Mouse (Mus musculus) T-helper 2 cell (primary cell): ENCODE results near the gene Ywhag.

Source experiments
- in situ Hi-C: fragments of 300-600 bp; cut with MboI, MseI; formaldehyde crosslinking; loops from one replicate; pipeline ENCODE4 v1.15.1; 2025; ENCODE audit warnings: high pct_unique_total_duplicates

Gene Ywhag

DNA sequence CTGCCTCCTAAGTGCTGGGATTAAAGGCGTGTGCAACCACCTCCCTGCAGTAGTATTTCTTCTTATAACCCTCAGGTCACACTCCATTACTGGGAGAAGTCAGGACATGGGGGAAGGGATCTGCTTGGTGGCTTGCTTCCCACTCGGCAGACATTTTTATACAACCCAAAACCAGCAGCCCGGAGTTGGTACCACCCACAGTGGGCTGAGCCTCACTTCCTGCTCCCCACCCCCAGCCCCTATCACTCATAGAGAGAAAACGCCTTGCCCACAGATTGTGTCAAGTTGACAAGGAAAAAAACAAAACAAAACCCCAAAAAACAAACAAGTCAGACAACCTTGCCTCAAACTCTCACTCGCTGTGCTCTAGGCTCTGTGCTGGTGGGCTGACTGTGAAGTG, 21.2 kb downstream of the Ywhag start:
- in situ Hi-C loops: no loop called here

DNA sequence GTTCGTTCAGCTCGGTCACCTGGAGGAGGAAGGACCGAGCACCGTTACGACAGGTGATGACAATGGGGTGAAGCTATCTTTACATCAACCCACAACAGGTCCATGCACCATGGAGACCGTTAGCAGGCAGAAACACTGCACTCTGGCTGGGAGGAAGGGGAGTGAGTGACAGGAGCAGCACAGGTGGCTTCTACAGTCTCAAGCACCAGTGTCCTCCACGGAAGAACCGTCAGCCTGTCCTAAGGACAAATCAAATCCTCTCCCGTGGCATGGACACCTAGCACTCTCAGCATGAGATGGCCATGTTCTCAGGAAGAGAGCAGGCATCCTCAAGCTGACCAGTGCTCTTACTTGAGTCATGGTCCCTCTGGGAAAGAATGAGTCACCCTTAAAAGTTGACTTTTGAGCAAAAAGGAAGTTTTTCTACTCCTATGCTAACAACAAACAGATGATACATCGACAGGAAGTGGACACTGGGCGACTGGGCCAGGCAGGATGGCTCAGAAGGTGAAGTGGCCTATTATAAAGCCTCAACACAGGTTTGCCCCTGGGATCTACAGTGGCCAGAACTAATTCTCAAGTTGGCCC, 22.7 kb downstream of the Ywhag start:
- in situ Hi-C loops: no loop called here

DNA sequence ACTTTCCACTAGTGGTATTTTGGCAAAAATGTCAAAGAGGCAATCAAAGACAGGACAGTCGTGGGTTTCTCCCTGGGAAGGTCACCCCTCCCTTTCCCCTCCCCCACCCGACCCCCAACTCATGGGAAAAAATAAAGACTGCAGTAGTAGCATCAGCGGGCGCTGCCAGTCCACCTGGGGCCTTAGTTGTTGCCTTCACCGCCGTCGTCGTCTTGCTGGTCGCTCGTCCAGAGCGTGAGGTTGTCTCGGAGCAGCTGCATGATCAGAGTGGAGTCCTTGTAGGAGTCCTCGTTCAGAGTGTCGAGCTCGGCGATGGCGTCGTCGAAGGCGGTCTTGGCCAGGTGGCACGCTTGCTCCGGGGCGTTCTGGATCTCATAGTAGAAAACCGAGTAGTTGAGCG, 23.6 kb downstream of the Ywhag start:
- in situ Hi-C loops: no loop called here

DNA sequence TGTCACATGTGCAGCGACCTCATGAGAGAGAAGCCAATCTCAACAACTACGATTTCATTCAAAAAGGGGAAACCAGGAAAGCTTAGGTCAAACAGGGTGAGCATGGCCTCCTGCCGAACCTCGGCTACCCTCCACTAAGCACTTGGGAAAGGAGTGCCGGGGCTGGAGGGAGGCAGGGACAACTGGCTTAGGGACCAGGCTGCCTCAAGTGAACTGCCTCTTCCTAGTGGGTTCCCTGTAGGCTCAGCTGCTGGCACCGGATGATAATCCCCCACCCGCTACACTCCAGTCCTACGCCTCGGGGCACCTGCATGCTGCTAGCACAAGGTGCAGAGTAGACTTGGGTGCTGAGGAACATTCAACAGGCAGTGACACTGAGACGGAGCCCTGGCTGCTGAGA, 24.8 kb downstream of the Ywhag start:
- in situ Hi-C loops: no loop called here

DNA sequence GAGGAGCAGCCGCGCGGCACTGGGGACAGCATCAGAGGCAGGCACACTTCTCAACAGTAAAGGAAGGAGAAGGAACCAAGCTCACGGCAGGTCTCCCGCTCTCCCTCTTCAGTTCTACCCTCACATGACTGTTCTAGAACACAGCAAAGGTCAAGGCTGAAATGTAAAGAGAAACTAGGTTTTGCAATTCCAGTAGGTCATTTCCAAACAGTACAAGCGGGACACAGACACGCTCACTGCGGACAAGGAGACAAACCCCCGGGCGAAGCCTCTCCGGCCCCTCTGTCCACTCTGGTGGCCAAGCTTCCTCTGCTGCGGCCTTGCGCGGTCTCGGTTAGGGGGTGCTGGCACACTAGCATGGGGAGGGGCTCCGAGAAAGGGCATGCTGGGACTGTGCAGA, 25.4 kb downstream of the Ywhag start:
- in situ Hi-C loops: no loop called here

DNA sequence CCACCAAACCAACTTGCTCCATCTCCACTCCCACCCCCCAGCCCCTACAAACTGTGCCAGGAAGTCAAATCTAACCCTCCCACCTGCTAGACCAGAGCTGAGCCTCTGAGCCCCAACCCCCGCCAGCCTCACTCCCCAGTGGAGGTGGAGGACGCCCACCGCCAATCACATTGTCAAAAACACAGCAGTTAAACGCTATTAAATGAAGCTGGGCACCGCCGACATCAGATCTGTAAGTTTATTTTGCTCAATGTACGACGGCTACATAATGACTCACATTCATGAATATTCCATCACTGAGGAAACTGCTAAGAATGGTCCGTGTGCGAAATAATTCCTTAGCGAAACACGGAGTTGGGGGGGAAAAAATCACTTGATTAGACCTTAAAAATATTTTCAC, 26.2 kb downstream of the Ywhag start:
- in situ Hi-C loops: no loop called here

DNA sequence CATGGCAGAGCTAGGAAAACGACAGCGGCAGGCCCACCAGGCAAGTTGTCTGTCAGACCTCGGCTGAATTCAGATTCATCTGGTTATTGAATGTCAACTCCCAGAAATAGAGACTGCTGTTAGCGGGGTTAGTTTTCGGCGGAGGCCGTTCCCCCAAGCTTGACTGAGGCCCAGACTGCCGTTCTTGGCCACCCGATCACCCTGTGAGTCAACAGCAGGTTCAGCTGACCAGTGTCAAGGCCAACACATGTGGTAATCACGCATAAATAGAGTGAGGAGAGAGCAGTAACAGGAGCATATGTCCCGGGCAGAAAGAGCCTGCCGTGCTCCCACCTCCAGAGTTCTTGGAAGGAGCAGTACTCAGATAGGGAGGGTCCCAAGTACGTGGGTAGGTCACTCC, 27.2 kb downstream of the Ywhag start:
- in situ Hi-C loops: no loop called here

DNA sequence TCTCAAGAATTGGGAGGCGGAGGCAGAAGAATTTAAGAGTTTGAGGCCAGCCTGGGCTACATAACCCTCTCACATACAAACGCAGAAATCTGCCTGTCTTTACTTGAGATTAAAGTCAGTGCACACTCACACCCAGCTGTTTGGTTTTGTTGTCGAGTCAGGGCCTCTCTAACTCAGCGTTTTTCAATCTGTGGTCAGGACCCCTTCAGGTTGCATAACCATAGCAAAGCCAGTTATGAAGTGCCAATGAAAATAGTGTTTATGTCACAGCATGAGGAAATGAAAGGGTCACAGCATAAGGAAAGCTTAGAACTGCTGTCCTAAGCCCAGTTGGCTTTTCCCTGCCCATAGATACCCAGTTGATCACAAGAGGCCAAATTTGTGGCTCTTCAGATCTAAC, 27.6 kb downstream of the Ywhag start:
- in situ Hi-C loops: no loop called here

DNA sequence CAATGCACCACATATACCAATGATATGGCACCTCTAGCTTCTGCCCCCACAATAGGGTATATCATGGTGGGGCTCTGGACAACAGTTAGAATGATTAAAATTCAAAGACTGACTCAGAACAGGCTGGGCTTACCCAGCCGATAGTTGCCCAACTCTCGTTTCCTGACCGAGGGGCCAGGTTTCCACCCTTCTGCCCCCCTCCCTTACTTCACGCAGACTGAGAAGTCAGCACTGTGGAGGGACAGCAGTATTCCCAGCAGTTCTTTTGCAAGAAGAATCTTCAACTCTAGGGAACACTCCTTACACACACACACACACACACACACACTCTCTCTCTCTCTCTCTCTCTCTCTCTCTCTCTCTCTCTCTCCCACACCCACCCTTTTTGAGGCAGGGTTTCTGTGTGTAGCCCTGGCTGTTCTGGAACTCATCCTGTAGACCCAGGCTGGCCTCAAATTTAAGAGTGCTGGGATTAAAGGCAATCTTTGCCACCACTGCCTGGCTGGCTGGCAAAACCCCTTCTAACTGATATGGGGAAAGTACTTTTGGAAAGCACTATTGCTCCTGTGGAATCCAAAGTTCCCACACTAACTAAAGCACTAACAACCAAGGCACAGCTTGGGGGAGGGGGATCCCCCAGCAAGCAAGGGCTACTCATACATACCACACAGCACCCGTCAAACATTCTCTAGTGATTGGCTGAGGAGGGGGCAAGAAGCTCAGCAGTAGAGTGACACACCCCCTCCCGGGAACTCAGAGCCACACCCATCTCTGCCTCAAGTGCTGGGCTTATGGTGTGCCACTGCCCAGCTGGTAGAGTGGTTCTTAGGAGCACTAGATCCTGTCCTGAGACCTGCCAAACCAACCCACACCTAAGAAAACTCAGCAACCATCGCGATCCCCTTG, 28.8 kb downstream of the Ywhag start:
- in situ Hi-C loops: no loop called here

DNA sequence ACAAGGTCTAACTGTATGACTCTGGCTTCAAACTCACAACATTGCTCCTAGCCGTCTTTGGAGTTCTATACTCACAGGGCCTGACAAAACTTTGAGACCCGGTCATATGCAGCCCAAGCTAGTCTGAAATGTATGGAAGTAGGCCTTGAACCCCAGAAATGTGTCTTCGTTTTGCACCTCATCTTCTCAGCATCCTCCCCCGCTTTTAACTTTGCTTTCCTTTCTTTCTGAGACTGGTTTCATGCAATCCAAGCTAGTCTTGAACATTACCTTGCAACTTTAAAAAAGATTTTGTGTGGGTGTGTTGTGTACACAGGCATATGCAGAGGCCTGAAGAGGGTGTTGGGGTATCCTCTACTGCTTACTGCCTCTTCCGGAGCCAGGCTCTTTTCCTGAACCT, 30.2 kb downstream of the Ywhag start:
- in situ Hi-C loops: no loop called here

DNA sequence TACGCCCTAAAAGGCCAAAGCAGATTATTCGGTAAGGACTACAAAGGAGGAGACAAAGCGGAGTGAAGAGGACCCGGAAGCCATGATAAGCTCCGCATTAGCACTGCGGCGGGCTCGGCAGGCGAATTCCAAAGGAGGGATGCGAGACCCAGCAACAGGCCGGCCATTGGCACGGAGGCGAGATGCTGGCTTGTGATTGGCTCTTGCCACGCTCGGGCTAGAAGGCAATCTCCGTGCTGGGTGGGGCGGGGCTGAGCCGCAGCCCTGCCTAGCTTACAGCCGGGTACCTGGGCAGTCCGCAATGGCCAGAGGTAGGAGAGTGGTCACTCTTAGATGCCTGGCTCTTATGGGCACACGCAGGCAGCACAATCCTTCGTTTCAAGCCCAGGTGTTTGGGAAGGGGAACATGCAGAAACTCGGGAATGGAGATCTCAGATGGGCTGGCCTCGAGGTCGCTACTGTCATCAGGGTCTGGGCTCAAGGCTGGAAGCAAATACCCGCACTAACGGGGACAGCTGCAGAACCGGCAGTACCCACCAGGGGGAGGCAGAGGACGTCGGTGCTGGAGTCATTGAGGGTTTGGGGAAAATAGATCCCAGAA, 30.8 kb downstream of the Ywhag start:
- in situ Hi-C loops: no loop called here

DNA sequence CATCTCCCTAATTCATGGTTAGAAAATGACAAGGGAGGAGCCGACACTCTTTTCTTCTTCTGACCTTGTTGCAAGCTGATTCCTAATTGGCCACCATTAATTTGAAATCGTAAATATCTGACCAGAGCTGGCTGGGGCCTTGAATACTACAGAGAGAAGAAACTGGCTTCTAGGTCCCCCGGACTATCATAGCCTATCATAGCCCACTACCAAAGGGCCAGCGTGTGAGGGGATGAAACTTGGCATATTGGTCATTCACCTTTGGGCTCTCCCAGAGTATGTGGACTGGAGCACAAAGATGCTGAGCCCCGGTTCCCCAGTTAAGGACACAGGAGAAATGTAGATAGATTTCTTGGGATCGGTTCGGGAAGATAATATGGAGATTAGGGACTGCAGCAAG, 31.4 kb downstream of the Ywhag start:
- in situ Hi-C loops: no loop called here

DNA sequence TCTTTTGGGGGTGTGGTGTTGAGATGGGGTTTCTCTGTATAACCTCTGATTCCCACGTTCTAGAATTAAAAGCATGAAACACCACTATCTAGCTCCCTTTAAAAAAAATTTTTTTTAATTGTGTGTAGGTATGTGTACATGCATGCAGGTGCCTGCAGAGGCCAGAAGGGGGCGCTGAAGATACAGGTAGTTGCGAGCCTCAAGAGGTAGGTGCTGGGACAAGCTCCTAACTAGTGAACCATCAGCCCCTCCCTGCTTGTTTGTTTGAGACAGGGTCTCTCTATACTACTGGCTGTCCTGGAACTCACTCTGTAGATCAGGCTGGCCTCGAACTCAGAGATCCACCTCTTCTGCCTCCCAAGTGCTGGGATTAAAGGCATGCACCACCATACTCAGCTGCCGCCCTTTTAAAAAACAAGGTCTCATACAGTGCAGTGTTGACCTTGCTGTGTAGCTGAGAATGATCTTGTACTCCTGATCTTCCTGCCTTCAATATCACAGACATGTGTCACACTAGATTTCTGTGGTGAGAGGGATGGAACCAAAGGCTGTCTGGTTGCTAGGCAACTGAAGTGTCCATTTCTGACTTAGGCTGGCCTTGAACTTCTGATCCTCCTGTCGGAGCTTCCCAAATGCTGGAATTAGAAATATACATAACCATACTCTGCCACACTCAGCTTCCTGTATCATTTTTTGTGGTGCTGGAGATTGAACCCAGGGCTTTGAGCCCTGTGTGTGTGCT, 32.9 kb downstream of the Ywhag start:
- in situ Hi-C loops: no loop called here

DNA sequence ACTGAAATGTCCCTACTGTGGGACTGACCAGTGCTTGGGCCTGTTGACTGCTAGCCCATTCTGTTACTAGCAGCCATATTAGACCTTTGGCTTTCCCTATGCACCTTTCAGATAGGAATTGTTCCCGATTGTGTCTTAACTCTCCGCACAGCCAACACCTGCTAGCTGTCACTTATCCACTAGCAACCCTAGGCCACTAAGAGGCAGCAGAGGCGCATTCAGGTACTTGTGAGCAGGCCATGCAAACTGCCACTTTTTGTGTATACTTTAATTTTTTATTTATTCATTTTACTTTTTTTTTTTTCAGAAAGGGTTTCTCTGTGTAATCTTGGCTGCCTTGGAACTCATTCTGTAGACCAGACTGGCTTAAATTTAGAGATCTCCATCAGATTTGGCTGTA, 33.7 kb downstream of the Ywhag start:
- in situ Hi-C loops: no loop called here

DNA sequence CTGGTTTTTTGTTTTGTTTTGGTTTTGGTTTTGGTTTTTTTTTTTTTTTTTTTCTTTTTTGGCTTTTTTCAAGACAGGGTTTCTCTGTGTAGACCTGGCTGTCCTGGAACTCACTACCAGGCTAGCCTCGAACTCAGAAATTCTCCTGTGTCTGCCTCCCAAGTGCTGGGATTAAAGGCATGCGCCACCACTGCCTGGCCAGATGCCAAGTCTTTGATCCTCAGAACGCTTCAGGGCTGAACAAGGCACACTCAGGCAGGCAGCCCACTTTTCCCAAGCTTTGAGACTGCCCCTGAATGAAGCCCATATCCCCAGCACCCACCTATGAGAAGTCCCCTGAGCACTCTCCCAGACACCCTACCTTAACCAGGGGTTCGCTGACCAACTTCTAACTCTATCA, 34.6 kb downstream of the Ywhag start:
- in situ Hi-C loops: loop anchor here (10.0 kb wide), 1 partner anchor 815 kb away; no protein-coding TSS in a partner anchor

DNA sequence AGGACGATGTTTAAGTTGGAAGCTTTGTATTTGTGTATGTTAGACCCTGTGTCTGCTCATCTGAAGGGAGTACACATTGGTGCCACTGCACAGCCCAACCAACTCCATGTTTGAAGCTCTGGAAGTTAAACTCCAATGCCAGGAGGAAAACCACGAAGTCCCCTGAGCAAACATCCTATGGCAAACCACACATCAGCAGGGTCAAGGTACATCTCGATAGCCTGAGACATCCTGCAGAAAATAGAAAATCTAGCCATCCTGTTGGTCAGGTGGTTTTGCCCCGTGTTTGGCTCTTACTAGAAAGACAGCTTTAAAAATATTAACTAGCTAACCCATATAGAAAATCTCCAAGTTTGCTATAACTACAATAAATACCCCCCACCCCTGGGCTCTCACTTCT, 35.4 kb downstream of the Ywhag start:
- in situ Hi-C loops: loop anchor here (10.0 kb wide), 1 partner anchor 816 kb away; no protein-coding TSS in a partner anchor

DNA sequence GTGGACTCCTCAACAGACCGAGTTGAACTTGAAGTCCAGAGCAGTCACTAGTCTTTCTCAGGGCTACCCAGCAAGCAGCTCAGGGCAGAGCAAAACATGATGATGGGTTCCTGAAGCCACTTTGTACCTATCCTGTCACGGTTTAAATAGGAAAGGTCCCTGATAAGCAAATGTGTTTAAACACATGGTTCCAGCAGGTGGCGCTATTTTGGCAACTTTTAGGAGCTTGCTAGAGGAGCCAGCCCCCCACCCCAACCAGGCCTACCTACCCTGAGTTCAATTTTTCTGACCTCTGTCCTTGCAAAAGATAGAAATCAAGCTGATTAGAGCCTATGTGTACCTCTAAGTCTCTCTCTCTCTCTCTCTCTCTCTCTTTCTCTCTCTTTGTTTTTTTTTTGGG, 36.4 kb downstream of the Ywhag start:
- in situ Hi-C loops: loop anchor here (10.0 kb wide), 1 partner anchor 817 kb away; no protein-coding TSS in a partner anchor

DNA sequence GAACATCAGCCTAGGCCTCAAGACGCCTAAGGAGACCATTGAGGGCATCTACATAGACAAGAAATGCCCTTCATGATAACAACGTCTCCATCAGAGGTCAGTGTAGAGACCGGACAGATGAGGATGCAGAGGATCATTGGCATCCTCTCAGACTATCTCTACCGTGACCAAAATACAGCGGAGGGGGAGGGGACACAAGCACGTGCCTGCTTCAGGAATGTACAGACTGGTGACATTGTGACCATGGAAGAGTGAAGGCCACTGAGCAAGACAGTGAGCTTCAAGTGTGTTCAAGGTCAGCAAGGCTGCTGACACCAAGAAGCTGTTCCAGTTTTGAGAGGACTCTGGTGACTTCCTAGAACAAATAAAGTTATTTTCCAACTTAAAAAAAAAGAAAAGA, 39.5 kb downstream of the Ywhag start:
- in situ Hi-C loops: loop anchor here (10.0 kb wide), 1 partner anchor 820 kb away; no protein-coding TSS in a partner anchor

DNA sequence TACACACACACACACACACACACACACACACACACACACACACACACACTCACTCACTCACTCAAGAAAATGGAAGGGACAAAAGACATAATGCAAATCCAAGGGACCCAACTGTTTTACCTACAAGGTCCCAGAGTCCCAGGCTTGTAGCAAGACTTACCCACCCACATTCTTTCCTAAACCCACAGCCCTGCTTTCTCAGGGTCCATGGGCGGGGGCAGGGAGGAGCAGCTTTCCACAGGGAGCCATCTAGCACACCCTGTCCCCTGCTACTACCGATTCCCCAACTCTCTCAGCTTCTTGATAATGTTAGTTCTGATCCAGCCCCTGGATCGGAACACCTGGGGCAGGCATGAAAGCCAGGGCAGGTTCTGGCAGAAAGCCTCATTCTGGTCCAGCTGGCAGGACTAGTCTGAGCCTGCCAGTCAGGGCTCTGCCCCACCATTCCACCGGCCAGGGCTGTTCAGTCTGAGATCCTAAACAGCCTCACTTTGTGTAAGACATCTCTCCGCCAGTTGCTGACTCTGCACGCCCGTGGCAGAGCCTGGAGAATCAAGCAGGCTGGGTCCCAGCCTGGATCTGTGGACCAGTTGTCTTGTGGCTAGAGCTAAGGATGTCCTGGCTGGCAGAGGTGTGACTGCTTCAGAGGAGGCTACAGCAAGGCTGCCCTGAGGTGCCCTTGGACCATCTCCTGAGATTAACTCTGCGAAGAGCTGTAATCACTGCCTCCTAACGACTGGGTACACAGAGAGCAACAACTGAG, 41.6 kb downstream of the Ywhag start:
- in situ Hi-C loops: loop anchor here (10.0 kb wide), 1 partner anchor 822 kb away; no protein-coding TSS in a partner anchor

DNA sequence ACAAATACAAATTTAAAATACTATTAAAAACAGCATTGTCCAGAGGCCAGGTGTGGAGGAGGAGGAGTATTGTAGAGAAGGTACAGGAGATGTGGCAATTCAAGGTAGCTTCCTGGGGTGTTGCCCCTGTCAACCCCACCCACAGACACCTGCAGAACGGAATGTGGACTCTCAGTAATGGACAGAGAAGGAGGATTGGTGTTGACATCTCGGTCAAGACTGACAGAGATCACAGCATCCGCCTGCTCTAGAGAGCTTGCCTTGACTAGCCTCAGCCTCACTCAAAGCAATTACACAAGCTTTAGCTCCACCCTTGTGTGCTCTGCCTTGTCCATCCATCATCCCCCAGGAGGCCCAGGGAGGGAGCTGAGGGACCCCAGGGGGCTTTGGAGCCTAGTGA, 43.5 kb downstream of the Ywhag start:
- in situ Hi-C loops: loop anchor here (10.0 kb wide), 1 partner anchor 824 kb away; no protein-coding TSS in a partner anchor

DNA sequence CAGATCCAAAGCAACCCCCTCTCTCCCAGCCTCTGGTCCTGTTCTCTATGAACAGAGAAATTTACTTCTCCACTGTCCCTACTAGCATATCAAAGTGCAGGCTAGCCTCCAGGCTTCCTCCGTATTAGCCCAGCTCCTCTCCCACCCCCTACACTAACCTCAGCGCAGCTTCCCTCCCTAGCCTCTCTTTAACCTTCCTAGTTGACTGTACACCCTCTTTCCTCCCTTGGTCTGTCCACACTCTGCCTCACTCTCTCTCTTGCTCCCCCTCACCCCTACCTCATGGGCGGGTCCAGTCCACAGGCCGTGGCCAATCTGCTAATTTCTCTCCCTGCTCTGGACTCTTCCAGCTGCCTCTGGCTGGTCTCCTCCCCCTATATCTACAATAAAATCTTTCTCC, 44.1 kb downstream of the Ywhag start:
- in situ Hi-C loops: loop anchor here (10.0 kb wide), 1 partner anchor 824 kb away; no protein-coding TSS in a partner anchor
